Mouse (Mus musculus): ENCODE measurements at regions not wholly inside any gene's neighbourhood (a gene's known extent, or its start where the extent isn't known, plus 50 kb on each side); places are given as distances from the start of the nearest gene placed in this dataset.

DNA sequence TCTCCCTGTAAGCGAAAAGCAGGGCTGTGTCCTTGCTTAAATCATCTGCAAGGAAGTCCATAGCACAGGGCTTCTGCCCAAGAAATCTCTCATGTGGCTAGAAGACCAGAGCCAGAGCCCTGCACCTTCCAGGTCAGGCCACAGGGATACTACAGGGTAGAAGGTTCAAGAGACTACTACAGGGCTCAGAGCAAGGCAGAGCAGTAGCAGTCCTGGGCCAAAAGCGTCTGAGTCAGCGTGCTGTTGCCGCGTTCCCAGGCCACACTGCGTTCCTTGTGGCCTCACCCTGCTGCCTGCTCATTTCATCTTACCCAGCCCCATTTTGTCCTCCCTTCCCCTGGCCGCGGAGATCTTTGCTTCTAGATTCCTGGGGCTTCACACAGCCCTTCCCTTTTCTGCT lies 283.0 kb upstream of the Spred2 start:
- Histone ChIP-seq H3K27me3 (ENCODE audit: insufficient read depth, low read length) (0 out of 2 replicates have a peak, but pooled peaks cover 2% of the 10 kb centered on the region), H3K4me3 (replicated peaks; ENCODE audit: low read length) (no peak overlapping the region), H3K9me3 (ENCODE audit: low read length) (no peaks in the 10 kb centered on the region), H3K4me1 (replicated peaks; ENCODE audit: low read depth, low read length) (peaks cover 5% of the 10 kb centered on the region; the same call in 1 of the 2 replicates), H3K36me3 (ENCODE audit: insufficient read depth, low read length) (no peaks in the 10 kb centered on the region)
- TF ChIP-seq CTCF (conservative IDR thresholded peaks at IDR 0.05; ENCODE audit: low read length) (no peak), POU5F1 (IDR thresholded peaks at IDR 0.05; ENCODE audit: borderline replicate concordance, low read length) (no peak), NANOG (IDR thresholded peaks at IDR 0.05; ENCODE audit: borderline replicate concordance, low read length) (no peak)

DNA sequence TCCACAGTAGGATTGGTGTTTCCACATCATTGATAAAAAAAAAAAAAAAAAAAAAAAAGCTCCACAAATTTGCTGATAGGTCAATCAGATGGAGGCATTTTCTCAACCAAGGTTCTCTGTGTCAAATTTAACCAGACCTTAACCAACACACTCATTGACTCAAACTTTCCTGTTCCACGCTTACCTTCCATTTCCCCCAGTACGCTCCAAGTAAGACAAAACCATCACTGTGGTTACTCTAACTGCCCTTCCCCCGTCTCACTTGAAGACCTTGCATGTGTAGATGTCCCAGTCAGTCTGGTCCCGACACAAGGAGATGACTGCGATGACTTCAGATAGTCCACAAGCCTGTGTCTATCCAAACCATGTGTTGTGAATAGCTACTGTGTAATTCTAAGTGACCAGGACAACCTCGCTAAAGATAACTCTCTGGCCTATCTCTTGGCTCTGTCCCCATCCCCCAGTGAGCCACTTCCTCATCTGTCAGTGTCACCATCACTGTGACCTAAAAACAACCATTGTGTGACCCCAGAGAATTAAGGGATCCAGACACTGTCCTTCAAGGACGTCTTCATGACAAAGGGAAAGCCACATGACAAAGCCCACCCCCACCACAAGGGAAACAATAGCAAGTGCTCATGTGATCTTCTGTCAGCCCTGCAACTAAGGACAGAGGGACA lies 279.9 kb upstream of the Spred2 start:
- TF ChIP-seq CTCF (conservative IDR thresholded peaks at IDR 0.05; ENCODE audit: low read length) = no peak
- no peak for TF ChIP-seq POU5F1 (IDR thresholded peaks at IDR 0.05; ENCODE audit: borderline replicate concordance, low read length)
- TF ChIP-seq NANOG (IDR thresholded peaks at IDR 0.05; ENCODE audit: borderline replicate concordance, low read length) = no peak
- no peak overlapping the region for H3K4me3 ChIP-seq (replicated peaks; ENCODE audit: low read length)
- H3K4me1 ChIP-seq (replicated peaks; ENCODE audit: low read depth, low read length) = peaks cover 5% of the 10 kb centered on the region; the same call in 1 of the 2 replicates
- no peaks in the 10 kb centered on the region; the same call in 1 of the 2 replicates for H3K27me3 ChIP-seq (ENCODE audit: insufficient read depth, low read length)
- H3K9me3 ChIP-seq (ENCODE audit: low read length) = no peaks in the 10 kb centered on the region
- no peaks in the 10 kb centered on the region for H3K36me3 ChIP-seq (ENCODE audit: insufficient read depth, low read length)

DNA sequence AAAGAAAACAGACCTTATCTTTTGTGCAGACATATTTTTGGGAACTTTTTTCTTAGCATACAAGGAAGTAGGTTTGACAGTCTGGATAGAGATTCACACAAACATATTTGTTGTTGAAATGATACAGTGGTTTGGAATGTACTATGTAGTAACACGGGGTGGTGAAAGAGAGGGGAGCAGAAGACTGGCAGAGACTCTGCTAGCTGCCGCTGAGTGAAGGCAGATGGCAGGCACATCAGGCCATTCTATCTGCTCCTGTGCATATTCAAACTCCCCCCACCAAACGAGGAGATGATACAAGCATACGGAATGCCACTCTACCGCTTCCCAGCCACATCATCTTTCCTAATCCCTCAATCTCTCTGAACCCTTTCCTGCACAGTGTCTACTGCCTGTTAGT lies 279.1 kb upstream of the Spred2 start:
- 0 out of 2 replicates have a peak, but pooled peaks cover 5% of the 10 kb centered on the region for H3K9me3 ChIP-seq (ENCODE audit: low read length)
- H3K27me3 ChIP-seq (ENCODE audit: insufficient read depth, low read length) = no peaks in the 10 kb centered on the region; the same call in 1 of the 2 replicates
- no peak for TF ChIP-seq NANOG (IDR thresholded peaks at IDR 0.05; ENCODE audit: borderline replicate concordance, low read length)
- no peak for TF ChIP-seq CTCF (conservative IDR thresholded peaks at IDR 0.05; ENCODE audit: low read length)
- TF ChIP-seq POU5F1 (IDR thresholded peaks at IDR 0.05; ENCODE audit: borderline replicate concordance, low read length) = no peak
- no peaks in the 10 kb centered on the region for H3K36me3 ChIP-seq (ENCODE audit: insufficient read depth, low read length)
- no peak overlapping the region for H3K4me3 ChIP-seq (replicated peaks; ENCODE audit: low read length)
- H3K4me1 ChIP-seq (replicated peaks; ENCODE audit: low read depth, low read length) = peaks cover 5% of the 10 kb centered on the region; the same call in 1 of the 2 replicates

- Histone ChIP-seq H3K4me3 (replicated peaks; ENCODE audit: low read length) (no peak overlapping the region), H3K4me1 (replicated peaks; ENCODE audit: low read depth, low read length) (no peaks in the 10 kb centered on the region), H3K27me3 (ENCODE audit: insufficient read depth, low read length) (no peaks in the 10 kb centered on the region; the same call in 1 of the 2 replicates), H3K36me3 (ENCODE audit: insufficient read depth, low read length) (no peaks in the 10 kb centered on the region), H3K9me3 (ENCODE audit: low read length) (peaks cover 8% of the 10 kb centered on the region; the same call in 1 of the 2 replicates)
- TF ChIP-seq POU5F1 (IDR thresholded peaks at IDR 0.05; ENCODE audit: borderline replicate concordance, low read length) (no peak), NANOG (IDR thresholded peaks at IDR 0.05; ENCODE audit: borderline replicate concordance, low read length) (no peak), CTCF (conservative IDR thresholded peaks at IDR 0.05; ENCODE audit: low read length) (no peak)
Measured at GRCm38 (mm10) chr11:19651522-19651921, 272.7 kb upstream of the Spred2 start.

DNA sequence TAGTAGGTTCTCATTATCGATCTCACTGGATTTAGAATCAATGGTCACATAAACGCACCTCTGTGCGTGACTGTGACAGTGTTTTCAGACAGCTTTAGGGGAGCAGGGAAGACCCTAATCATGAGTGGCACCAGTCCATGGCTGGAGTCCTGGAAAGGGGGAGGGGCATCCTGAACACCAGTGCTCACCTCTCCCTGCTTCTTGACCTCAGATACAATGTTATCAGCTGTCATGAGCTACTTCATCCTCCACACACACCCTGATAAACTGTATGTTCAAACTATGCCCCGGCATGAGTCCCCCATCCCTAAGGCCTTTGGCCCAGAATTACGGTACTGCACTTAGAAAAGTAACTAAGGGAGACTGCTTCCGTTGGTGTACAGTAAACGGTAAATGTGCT lies 272.2 kb upstream of the Spred2 start:
- Histone ChIP-seq H3K36me3 (ENCODE audit: insufficient read depth, low read length) (no peaks in the 10 kb centered on the region), H3K4me1 (replicated peaks; ENCODE audit: low read depth, low read length) (no peaks in the 10 kb centered on the region), H3K27me3 (ENCODE audit: insufficient read depth, low read length) (no peaks in the 10 kb centered on the region; the same call in 1 of the 2 replicates), H3K4me3 (replicated peaks; ENCODE audit: low read length) (no peak overlapping the region), H3K9me3 (ENCODE audit: low read length) (peaks cover 8% of the 10 kb centered on the region; the same call in 1 of the 2 replicates)
- no peak for TF ChIP-seq POU5F1 (IDR thresholded peaks at IDR 0.05; ENCODE audit: borderline replicate concordance, low read length)
- TF ChIP-seq CTCF (conservative IDR thresholded peaks at IDR 0.05; ENCODE audit: low read length) = no peak
- TF ChIP-seq NANOG (IDR thresholded peaks at IDR 0.05; ENCODE audit: borderline replicate concordance, low read length) = no peak

DNA sequence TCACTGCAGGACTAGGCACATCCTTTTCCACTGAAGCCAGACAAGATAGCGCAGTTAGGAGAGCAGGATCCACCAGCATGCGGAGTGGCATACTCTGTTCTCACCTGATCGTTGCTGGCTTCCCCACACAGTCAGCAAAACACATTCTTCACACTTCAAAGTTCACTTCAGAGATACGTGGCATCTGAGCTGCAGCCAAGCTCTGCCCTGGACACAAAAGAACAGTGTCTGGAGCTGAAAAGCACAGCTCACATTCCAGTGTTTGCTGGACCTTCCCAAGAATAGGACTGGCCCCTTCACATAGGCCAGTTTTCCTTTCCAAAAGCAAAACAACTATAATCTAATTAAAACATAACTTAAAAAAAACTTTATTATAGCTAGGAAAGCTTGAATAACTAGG lies 264.7 kb upstream of the Spred2 start:
- H3K9me3 ChIP-seq (ENCODE audit: low read length) = peaks cover 23% of the 10 kb centered on the region
- no peak overlapping the region for H3K4me3 ChIP-seq (replicated peaks; ENCODE audit: low read length)
- no peaks in the 10 kb centered on the region for H3K4me1 ChIP-seq (replicated peaks; ENCODE audit: low read depth, low read length)
- 0 out of 2 replicates have a peak, but pooled peaks cover 3% of the 10 kb centered on the region for H3K27me3 ChIP-seq (ENCODE audit: insufficient read depth, low read length)
- H3K36me3 ChIP-seq (ENCODE audit: insufficient read depth, low read length) = no peaks in the 10 kb centered on the region
- TF ChIP-seq NANOG (IDR thresholded peaks at IDR 0.05; ENCODE audit: borderline replicate concordance, low read length) (no peak), POU5F1 (IDR thresholded peaks at IDR 0.05; ENCODE audit: borderline replicate concordance, low read length) (no peak), CTCF (conservative IDR thresholded peaks at IDR 0.05; ENCODE audit: low read length) (no peak)

DNA sequence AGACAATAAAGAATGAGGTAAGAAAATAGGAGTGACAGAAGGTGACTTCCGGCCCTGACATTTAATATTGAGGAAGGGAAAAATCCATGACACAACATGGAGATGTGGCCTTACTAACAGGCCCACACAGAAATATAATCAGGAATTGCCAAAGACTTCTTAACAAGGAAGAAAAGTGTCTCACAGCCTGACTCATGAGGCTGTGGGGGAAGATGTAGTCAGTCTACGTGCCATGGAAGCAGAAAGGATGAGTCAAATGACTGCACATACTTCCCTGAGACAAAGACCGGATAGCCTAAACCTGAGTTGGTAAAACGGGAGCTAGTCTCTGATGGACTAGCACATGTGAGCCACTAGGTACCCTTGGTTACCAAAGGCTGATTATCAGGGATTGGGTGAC lies 257.4 kb upstream of the Spred2 start:
- H3K4me1 ChIP-seq (replicated peaks; ENCODE audit: low read depth, low read length) = no peaks in the 10 kb centered on the region
- no peaks in the 10 kb centered on the region; the same call in 1 of the 2 replicates for H3K27me3 ChIP-seq (ENCODE audit: insufficient read depth, low read length)
- no peak overlapping the region for H3K4me3 ChIP-seq (replicated peaks; ENCODE audit: low read length)
- TF ChIP-seq NANOG (IDR thresholded peaks at IDR 0.05; ENCODE audit: borderline replicate concordance, low read length) (no peak), CTCF (conservative IDR thresholded peaks at IDR 0.05; ENCODE audit: low read length) (no peak), POU5F1 (IDR thresholded peaks at IDR 0.05; ENCODE audit: borderline replicate concordance, low read length) (no peak)
- H3K9me3 ChIP-seq (ENCODE audit: low read length) = no peaks in the 10 kb centered on the region
- H3K36me3 ChIP-seq (ENCODE audit: insufficient read depth, low read length) = no peaks in the 10 kb centered on the region

DNA sequence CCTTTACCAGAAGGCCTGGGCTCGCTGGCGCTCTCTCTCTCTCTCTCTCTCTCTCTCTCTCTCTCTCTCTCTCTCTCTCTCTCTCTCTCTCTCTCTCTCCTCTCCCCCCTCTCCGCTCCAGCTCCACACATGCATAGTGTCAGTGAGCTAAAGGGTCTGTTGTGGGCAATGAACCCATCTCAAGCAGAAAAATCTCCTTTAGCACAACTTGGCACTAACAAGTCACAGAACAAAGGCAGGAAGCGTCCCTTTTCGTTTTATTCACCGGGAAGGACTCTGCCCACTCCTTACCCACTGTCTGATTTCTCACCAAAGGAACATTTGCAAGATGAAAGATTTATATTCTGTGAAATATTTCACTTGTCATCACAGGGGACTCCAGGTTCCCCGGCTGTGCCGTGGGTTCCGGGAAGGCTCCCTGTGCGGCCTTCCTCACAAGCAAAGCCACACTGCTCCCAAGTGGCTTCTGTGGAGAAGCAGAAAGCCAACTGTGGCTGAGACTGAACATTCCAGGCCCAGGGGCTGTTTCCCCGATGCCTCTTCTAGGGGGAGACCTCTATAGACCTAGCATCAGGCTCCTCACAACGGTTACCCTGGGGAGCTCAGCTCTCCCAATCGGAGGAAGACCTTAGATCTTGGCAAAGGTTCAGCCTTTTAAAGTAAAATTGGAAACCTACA lies 253.2 kb upstream of the Spred2 start:
- Histone ChIP-seq H3K4me1 (replicated peaks; ENCODE audit: low read depth, low read length) (no peaks in the 10 kb centered on the region), H3K27me3 (ENCODE audit: insufficient read depth, low read length) (no peaks in the 10 kb centered on the region; the same call in 1 of the 2 replicates)
- no peak for TF ChIP-seq NANOG (IDR thresholded peaks at IDR 0.05; ENCODE audit: borderline replicate concordance, low read length)
- no peak for TF ChIP-seq CTCF (conservative IDR thresholded peaks at IDR 0.05; ENCODE audit: low read length)

More for the DNA sequence above, 253.2 kb upstream of the Spred2 start:
- H3K9me3 ChIP-seq (ENCODE audit: low read length) = no peaks in the 10 kb centered on the region
- no peaks in the 10 kb centered on the region for H3K36me3 ChIP-seq (ENCODE audit: insufficient read depth, low read length)
- no peak overlapping the region for H3K4me3 ChIP-seq (replicated peaks; ENCODE audit: low read length)

All from E14TG2a.4 (cell line).